Mouse (Mus musculus) heart, adult 11 months (tissue): ENCODE measurements at regions not wholly inside any gene's neighbourhood (a gene's known extent, or its start where the extent isn't known, plus 50 kb on each side); places are given as distances from the start of the nearest gene placed in this dataset.

Experiments
- DNase-seq: peaks from one replicate; pipeline ENCODE4 v3.0.0; 2022

DNA sequence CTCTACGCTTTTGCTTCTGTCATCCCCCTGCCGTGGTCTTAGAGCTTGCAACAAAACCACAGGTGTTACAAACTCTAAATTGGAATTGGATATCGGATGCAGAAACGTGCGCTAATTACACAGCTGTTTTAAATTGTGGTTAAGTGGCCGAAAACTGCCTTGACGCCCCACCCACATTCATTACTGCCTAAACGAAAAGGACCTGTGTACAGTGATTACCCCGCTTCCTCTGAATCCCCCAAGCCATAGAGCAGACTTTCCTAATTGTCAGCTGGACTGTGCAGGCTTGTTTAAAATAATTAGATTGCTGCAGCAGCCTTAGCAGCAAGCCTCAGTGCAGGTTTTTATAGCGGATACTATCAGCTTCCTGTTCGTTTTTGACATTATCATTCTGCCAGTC lies 94.7 kb downstream of the Cxxc4 start:
- no peak for DNase-seq

DNA sequence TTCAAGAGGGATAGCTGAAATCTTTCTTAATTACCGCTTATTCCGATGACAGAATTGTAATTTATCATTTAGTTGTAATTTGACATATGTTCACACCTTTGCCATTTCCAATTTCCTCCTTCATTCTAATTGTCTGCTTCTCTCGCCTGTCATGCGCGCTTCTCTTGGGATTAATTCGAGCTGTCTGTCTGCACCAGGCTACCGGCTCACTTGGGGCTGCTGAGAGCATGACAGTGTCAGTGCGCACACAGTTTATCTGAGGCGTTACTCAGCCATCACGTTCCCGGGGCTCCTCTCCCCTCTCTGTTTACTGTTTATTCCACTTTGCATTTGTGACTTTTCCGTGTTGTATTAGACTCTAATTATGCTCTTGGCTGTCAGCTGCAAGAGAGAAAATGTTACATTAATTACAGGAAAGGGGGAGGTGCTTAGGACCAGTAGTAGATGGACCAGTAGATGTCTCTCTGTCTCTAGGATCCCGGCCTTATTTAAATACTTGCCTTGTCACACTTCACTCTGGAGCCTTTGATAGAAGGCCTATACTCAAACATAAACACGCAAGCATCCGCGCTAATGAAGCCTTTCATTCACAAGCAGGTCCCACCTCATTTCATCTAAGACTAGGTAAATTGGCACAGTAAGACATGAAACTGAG lies 95.3 kb downstream of the Cxxc4 start:
- DNase-seq = no peak

DNA sequence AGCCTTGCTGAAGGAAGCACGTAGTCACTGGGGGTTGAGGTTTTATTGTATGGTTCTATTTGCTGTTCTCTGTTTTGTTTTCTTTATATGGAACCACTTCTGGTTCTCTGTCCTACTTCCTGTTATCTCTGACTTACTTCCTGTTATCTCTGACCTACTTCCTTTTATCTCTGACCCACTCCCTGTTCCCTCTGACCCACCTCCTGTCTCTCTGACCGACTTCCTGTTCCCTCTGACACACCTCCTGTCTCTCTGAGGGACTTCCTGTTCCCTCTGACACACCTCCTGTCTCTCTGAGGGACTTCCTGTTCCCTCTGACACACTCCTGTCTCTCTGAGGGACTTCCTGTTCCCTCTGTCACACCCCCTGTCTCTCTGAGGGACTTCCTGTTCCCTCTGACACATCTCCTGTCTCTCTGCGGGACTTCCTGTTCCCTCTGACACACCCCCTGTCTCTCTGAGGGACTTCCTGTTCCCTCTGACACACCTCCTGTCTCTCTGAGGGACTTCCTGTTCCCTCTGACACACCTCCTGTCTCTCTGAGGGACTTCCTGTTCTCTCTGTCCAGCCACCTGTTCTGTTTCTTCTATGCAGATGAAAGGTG lies 102.9 kb downstream of the Cxxc4 start:
- peak; percentile 91 for DNase-seq

DNA sequence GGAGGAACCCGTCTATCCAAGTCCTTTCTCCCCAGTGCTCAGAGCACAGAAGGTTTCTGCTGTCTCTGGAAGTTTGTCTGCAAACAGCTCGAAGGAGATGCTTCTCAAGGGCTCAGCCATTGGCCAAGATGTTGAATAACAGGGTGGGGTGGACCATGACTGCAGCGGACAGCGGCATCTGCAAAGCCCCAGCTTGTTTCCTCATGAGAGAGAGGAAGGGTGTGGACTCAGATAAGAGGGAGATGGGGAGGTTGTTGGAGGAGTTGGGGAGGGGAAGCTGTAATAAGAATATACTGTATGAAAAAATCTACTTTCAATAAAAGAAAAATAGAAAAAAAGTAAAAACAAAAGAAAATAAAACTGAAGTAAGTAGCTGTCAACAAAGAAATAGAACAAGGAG lies 129.7 kb downstream of the Cxxc4 start:
- DNase-seq = peak; percentile 92

- DNase-seq = no peak
These were observed 130.5 kb downstream of the Cxxc4 start for GRCm38 (mm10) chr3:134366761-134367160.

DNA sequence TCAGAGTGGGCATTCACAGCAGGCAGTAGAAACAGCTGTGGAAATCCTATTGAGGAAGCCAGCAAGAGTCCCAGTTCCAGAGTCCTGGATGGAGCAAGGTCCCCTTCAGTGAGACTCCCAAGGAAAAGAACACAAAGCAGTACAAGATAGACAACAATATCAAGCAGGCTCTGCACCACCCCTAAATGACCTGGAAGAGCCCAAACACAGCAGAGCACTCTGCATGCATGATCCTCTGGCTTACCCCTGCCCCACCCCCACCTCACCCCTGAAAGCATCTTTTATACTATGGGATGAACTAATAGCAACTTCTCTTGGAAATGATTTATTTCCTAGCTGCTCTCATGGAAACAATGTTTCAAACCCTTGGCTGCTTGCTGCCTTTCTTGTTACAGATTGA lies 132.3 kb downstream of the Cxxc4 start:
- DNase-seq = no peak

- DNase-seq = peak; percentile 96
These were observed 132.8 kb downstream of the Cxxc4 start for GRCm38 (mm10) chr3:134369126-134369525.

- peak; percentile 55 for DNase-seq
These were observed 143.3 kb downstream of the Cxxc4 start for GRCm38 (mm10) chr3:134379549-134379948.

GRCm38 (mm10) chr3:134390472-134391336 lies 154.4 kb downstream of the Cxxc4 start:
- peak; percentile 90 for DNase-seq

DNA sequence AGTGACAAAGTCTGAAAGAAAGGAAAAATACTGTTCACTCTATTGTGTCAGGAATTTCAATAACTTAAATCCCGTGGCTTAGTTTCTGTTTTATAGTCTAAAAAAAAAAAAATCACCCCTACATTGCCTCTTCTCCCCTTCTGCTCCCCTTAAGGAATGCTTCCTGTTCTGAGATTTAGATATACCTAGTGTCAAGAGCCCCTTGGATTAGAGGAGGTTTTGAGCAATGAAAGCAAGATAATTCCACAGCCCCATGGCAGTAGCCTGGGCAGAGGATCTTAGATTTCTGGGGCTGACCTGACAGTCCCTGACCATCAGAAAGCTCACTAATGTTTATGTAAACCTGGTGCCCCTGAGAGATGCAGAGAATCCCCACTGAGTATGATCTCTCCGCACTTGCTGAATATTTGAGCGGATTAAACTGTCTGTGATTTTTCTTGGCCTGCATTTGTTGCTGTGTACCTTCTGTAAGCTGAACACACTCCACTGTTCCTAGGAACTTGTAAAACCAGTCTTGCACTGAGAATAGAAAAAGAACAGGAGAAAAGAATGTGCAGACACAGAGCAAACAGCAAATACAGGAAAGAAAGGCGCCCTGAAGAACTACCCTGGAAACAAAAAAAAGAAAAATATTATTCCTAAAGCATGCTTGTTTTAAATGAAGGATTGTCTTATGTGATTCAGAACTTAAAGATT lies 164.3 kb downstream of the Cxxc4 start:
- DNase-seq = no peak

DNA sequence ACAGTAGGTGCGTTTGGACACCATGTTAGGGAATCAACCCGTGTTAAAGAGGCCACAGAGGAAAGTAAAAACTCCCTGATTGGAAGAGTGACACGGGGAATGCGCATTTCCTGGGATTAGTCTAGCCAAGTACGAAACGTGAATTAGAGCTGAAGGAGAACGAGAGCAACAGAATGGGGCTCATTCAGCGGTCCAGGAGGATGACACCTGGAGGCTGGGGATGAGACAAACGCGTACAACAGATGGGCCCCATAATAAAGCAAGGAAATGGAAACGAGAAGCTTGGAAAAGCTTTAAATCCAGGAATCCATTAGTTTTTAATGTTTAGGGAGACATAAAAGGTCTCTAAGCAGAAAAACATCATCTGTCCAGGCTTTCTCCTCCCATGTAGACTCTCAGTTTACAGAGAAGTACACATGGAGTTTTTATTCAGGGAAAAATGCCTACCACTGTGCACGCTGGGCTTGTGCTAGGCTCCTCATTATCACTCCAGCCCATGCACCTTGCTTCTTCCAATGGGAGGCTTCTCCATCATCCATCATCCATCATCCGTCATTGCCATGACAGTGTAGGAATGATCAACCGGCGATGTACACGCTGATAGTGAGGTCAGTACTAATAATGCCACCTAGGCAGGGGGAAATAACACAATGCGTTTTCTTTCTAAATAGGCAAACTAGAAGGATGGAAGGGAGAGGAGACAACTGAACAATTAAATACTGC lies 179.5 kb downstream of the Cxxc4 start:
- DNase-seq = no peak

DNA sequence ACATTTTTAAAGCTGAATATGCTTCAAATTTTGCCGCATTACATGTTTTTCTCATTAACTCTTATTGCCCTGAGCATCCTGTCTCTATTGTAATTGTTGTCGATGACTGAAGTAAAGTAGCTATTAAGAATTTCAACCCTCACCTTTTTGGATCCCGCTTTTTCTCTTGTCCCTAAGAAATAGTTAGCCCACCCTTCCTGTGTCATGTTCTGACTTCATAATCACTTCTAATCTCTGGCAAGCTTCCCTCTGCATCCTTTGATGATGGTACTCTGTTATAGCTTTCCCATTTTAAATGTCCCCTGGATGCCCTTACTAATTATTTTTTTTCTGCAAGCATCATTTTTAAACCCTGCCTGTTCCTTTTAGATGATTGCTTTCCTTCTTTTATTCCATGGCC lies 191.3 kb downstream of the Cxxc4 start:
- DNase-seq = peak; percentile 88

DNA sequence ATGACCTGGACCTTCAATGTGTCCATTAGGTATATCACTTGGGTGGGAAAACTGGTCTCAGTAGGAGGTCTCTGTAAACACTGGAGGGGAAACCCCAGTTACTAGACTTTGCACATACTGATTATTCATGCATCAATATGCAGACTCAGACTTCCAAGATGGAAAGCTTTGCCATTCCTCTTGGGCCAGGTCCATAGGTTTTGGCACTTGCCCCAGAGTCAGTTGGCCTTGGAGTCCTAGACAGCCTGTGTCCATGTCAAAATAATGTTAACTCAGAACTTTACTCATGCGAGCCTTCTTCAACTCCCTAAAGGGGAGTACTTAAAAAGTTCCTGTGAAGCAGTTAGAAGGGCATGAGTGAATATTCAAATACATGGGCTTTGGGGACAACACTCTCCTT lies 230.3 kb downstream of the Cxxc4 start:
- no peak for DNase-seq

DNA sequence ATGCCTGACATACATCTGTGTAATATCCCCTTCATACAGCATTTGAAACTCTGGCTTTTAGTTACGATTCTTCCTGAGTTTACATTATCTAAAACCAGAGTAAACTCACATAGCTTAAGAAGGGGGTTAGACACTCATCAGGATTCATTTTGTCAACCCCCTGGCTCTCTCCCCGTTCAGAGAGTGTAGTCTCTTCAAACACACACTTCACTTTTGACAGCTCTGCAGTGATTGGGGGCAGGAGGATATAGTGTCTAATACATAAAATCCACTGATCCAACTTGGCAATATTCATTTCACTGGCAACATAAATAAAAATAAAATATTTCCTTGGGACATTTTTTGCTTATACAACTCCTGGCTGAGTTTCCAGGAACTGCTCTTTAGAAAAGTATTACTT lies 251.0 kb downstream of the Cxxc4 start:
- no peak for DNase-seq

- no peak for DNase-seq
These were observed 253.8 kb downstream of the Cxxc4 start for GRCm38 (mm10) chr3:134489966-134490543.

DNA sequence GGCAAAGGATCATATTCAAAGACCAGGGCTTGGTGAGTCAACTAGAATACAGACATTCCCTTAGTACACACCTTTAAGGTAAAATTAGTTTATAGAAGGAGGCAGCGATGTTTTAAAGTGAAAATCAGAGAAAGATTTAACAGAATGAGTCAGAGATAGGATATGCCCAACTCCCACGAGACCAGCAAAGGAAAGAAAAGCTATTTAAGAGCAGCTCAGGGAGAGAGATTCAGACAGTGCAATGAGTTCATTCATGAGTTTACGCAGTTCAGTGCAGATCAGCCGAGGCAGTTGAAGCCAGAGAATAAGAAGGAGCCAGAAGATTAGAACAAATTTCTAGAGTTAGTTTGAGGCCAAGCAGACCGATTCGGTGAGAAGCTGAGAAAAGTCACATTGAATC lies 273.4 kb downstream of the Cxxc4 start:
- DNase-seq = no peak

DNA sequence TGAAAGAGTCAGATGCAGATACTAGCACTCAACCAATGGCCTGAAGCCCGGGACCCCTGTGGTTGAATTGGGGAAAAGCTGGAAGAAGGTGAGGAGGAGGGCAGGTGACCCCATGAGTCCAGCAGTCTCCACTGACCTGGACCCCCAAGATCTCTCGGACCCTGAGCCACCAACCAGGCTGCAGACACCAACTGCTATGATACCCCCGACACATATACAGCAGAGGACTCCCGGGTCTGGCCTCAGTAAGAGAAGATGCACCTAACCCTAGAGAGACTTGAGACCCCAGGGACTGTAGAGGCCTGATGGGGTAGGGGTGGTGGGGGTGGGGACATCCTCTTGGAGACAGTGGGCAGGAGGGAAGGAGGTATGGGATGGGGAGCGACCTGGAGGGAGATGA lies 289.5 kb downstream of the Cxxc4 start:
- DNase-seq = peak; percentile 80

DNA sequence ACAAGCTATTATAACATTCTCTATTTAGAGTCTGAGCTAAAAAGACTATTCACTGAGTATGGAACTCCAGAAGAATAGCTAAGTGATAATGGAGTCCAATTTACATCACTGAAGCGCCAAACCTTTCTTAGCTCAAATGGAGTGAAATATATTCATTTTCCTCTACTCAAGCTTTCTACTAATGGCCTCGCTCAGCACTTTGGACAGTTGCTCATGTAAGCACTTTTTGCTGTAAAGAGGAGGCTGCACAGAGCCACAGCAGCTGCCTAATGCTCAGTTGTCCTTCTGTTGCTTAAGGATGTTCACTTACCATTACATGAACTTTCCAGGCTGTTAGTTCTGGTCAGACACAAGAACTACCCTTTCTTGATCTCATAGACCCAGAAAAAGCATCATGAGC lies 268.7 kb upstream of the Tacr3 start:
- DNase-seq = no peak

- DNase-seq = no peak
These were observed 250.0 kb upstream of the Tacr3 start for GRCm38 (mm10) chr3:134578759-134579158.

DNA sequence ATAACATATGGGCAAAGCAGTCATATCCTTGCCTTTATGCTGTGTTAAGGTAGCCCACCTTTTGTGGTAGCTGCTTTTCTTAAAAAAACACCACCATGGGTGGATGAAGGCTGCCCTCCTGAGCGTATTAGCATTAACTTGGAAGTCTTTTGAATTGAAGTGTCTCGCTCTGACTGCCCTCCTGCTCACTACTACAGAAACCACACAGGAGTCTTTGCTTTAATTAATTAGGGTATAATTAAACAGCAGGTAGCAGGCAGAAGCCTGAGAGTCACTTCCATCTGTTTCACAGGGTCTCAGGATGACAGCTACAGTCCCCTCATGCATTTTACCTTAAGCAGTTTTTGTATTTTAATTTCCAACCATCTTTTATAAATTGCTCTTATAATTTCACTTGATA lies 240.2 kb upstream of the Tacr3 start:
- no peak for DNase-seq

- DNase-seq = no peak
These were observed 225.9 kb upstream of the Tacr3 start for GRCm38 (mm10) chr3:134602919-134603318.

DNA sequence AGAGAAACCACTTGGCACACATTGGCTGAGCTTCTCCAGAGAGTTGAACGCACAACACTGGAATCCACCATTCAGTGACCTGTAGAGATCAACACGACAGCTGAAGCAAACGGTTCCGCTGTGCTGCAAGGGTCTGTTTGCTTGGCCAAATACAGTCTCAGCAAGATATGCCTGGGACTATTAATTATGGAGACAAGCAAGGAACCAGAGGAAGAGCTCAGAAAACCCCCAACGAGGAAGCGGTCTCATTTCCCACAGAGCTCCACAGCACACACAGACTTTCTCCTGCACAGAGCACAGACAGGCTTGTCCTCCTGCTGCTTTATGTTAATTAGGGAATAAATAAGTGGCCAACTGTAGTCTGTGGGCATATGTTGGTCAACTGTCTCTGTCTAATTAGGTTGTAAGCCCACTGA lies 223.4 kb upstream of the Tacr3 start:
- DNase-seq = no peak
